Comparison of ENCODE assay signal across 26 mouse cellular contexts in the genomic region with DNA sequence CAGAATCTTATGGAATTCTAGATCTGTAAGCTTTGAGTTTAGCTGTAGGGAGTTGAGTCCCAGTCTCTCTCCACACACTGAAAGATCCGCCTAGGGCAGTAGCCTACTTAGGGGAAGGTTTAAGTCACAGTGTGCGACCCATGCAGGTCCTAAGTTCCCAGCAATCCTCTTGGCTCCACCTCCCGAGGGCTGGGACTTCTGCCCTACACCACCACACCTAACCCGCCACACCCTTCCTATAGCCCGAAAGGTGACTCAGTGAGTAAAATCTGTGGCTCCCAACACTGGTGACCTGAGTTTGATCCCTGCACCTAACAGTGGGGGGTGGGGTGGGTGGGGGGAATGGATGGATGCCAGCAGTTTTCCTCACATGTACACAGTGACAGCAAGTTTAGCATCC. TPM values are rescaled to one million over a fixed set of nuclear protein-coding genes. Genes with fewer than 3 reads are reported as not detected.
DNase-seq lines count a peak whose midpoint lies in the region; ATAC-seq and TF ChIP-seq lines count a peak whose summit lies in the region.
"Had no signal": no experiment of that assay in that cellular context is flagged by ENCODE, and none has a peak within 500 bp of the region (broad histone marks: within the 10 kb centered on the region; RNA-seq: fewer than 3 reads in every experiment).

No protein-coding gene starts in this region.

- H3K36me3 ChIP-seq in E14TG2a.4 (ENCODE audit: insufficient read depth, low read length), result peaks cover 23% of the 10 kb centered on the region
- peaks cover 12% of the 10 kb centered on the region; the same call in 1 of the 2 replicates for H3K36me3 ChIP-seq in intestine, postnatal 0 days (ENCODE audit: control insufficient read depth, insufficient read depth)
- H3K36me3 ChIP-seq in hindbrain, embryonic 13.5 days, result peaks cover 39% of the 10 kb centered on the region
- peaks cover 4% of the 10 kb centered on the region; the same call in 1 of the 2 replicates for H3K36me3 ChIP-seq in forebrain, embryonic 15.5 days

- H3K9ac ChIP-seq in intestine, postnatal 0 days (ENCODE audit: low read depth, low read length), result no peak overlapping the region
- H3K9ac ChIP-seq in hindbrain, embryonic 13.5 days, result no peak overlapping the region
- no peak overlapping the region for H3K9ac ChIP-seq in forebrain, embryonic 15.5 days (replicated peaks)
- H3K9ac ChIP-seq: embryonic facial prominence, embryonic 15.5 days; heart, embryonic 13.5 days; hindbrain, embryonic 12.5 days had no signal

- WGBS in intestine, postnatal 0 days, result 46% methylated on average over 5 of the region's 5 CpGs
- 75% methylated on average over 5 of the region's 5 CpGs for WGBS in hindbrain, embryonic 13.5 days
- 67% methylated on average over 5 of the region's 5 CpGs for WGBS in forebrain, embryonic 15.5 days

- ATAC-seq in intestine, postnatal 0 days, result peak; percentile 43; the same call in 1 of the 2 replicates
- ATAC-seq in hindbrain, embryonic 13.5 days (ENCODE audit: low FRiP score), result no peak
- ATAC-seq in CD4-positive, CD25-positive, alpha-beta regulatory T cell, adult 4 months, result no peak
- no peak for ATAC-seq in forebrain, embryonic 15.5 days (replicated peaks)
- ATAC-seq: activated CD4-positive, CD25-positive, alpha-beta regulatory T cell, adult 4 months; forebrain, embryonic 14.5 days; hindbrain, postnatal 0 days had no signal

- peak overlapping the region; percentile 30 for H3K4me3 ChIP-seq in E14TG2a.4 (replicated peaks; ENCODE audit: low read length)
- H3K4me3 ChIP-seq in intestine, postnatal 0 days (ENCODE audit: low read depth, low read length), result no peak overlapping the region
- no peak overlapping the region for H3K4me3 ChIP-seq in hindbrain, embryonic 13.5 days
- H3K4me3 ChIP-seq in forebrain, embryonic 15.5 days, result no peak overlapping the region
- H3K4me3 ChIP-seq: embryonic facial prominence, embryonic 15.5 days; erythroblast, embryonic 14.5 days; forebrain, embryonic 10.5 days; heart, embryonic 13.5 days; hindbrain, embryonic 12.5 days had no signal

- H3K4me2 ChIP-seq in intestine, postnatal 0 days (replicated peaks; ENCODE audit: low read depth), result no peak overlapping the region
- H3K4me2 ChIP-seq in hindbrain, embryonic 13.5 days, result no peak overlapping the region
- no peak overlapping the region for H3K4me2 ChIP-seq in forebrain, embryonic 15.5 days (replicated peaks)
- H3K4me2 ChIP-seq: embryonic facial prominence, embryonic 15.5 days; heart, embryonic 13.5 days; hindbrain, embryonic 12.5 days had no signal

- DNase-seq in ES-CJ7 (ENCODE audit: low read depth, low spot score) (peak; percentile 89), ZHBTc4 (ENCODE audit: low read depth, low spot score) (peak; percentile 82)
- no peak for DNase-seq in layer of hippocampus, adult 9-10 months (ENCODE audit: low spot score)
- DNase-seq: adrenal gland, adult 8-10 months; adrenal gland, postnatal 36 days; cerebellum, adult 2 months; cerebellum, postnatal 10 days; gastrocnemius, postnatal 36 days; heart, adult 11 months; heart, postnatal 36 days; kidney, adult 11 months had no signal

- peaks cover 88% of the 10 kb centered on the region for H3K4me1 ChIP-seq in E14TG2a.4 (replicated peaks; ENCODE audit: low read depth, low read length)
- H3K4me1 ChIP-seq in intestine, postnatal 0 days (replicated peaks; ENCODE audit: control insufficient read depth, insufficient read depth, low read length), result no peaks in the 10 kb centered on the region
- H3K4me1 ChIP-seq in hindbrain, embryonic 13.5 days (replicated peaks), result 0 out of 2 replicates have a peak, but pooled peaks cover 3% of the 10 kb centered on the region
- no peaks in the 10 kb centered on the region for H3K4me1 ChIP-seq in forebrain, embryonic 15.5 days
- H3K4me1 ChIP-seq: embryonic facial prominence, embryonic 15.5 days; hindbrain, embryonic 12.5 days had no signal

- H3K27me3 ChIP-seq in E14TG2a.4 (ENCODE audit: insufficient read depth, low read length), result no peaks in the 10 kb centered on the region
- no peaks in the 10 kb centered on the region for H3K27me3 ChIP-seq in intestine, postnatal 0 days (replicated peaks; ENCODE audit: control insufficient read depth, insufficient read depth, low read length)
- no peaks in the 10 kb centered on the region for H3K27me3 ChIP-seq in hindbrain, embryonic 13.5 days
- no peaks in the 10 kb centered on the region for H3K27me3 ChIP-seq in forebrain, embryonic 15.5 days
- H3K27me3 ChIP-seq: embryonic facial prominence, embryonic 15.5 days; heart, embryonic 13.5 days; hindbrain, embryonic 12.5 days had no signal

- no peaks in the 10 kb centered on the region for H3K9me3 ChIP-seq in E14TG2a.4 (ENCODE audit: low read length)
- no peaks in the 10 kb centered on the region for H3K9me3 ChIP-seq in intestine, postnatal 0 days (ENCODE audit: control insufficient read depth)
- no peaks in the 10 kb centered on the region for H3K9me3 ChIP-seq in hindbrain, embryonic 13.5 days
- H3K9me3 ChIP-seq in forebrain, embryonic 15.5 days, result no peaks in the 10 kb centered on the region
- H3K9me3 ChIP-seq: embryonic facial prominence, embryonic 15.5 days; forebrain, embryonic 10.5 days; heart, embryonic 13.5 days; hindbrain, embryonic 12.5 days had no signal

- TF ChIP-seq CTCF in E14TG2a.4 (conservative IDR thresholded peaks at IDR 0.05; ENCODE audit: low read length), result no peak
- TF ChIP-seq CTCF in intestine, postnatal 0 days (IDR thresholded peaks at IDR 0.05; ENCODE audit: low read depth), result no peak

- no peak overlapping the region for H3K27ac ChIP-seq in intestine, postnatal 0 days (ENCODE audit: low read depth, low read length)
- H3K27ac ChIP-seq in hindbrain, embryonic 13.5 days, result no peak overlapping the region
- H3K27ac ChIP-seq in forebrain, embryonic 15.5 days (replicated peaks), result no peak overlapping the region
- H3K27ac ChIP-seq: embryonic facial prominence, embryonic 15.5 days; forebrain, embryonic 10.5 days; heart, embryonic 13.5 days; hindbrain, embryonic 12.5 days; hindbrain, postnatal 0 days had no signal

RNA-seq across cellular contexts. Expression of a gene that starts 3.1 kb away (rescaled TPM):
- polyA plus RNA-seq in intestine, postnatal 0 days (2015; fragmentation: Nextera tagmentation; extraction: Ambion mirVana), result not detected in 2 replicates
- 0.35 and 0.41 TPM in 2 replicates for polyA plus RNA-seq in hindbrain, embryonic 13.5 days (2015; fragmentation: Nextera tagmentation; extraction: Ambion mirVana)
- polyA plus RNA-seq in CD4-positive, CD25-positive, alpha-beta regulatory T cell, adult 4 months (2017; shearing (Covaris generic)), result not detected
- polyA plus RNA-seq in forebrain, embryonic 15.5 days (2015; fragmentation: Nextera tagmentation; extraction: Ambion mirVana), result 1.2 and 1.3 TPM in 2 replicates
- polyA plus RNA-seq: embryonic facial prominence, embryonic 11.5 days; heart, embryonic 13.5 days; heart, postnatal 0 days had no signal

RNA-seq across cellular contexts. Expression of a gene that starts 14.0 kb away (rescaled TPM):
- 10.6 and 12.1 TPM in 2 replicates for polyA plus RNA-seq in intestine, postnatal 0 days (2015; fragmentation: Nextera tagmentation; extraction: Ambion mirVana)
- 22.1 and 24.3 TPM in 2 replicates for polyA plus RNA-seq in hindbrain, embryonic 13.5 days (2015; fragmentation: Nextera tagmentation; extraction: Ambion mirVana)
- 1 to 10 TPM; 6.8 to 8.5 TPM for polyA plus RNA-seq in CD4-positive, CD25-positive, alpha-beta regulatory T cell, adult 4 months (2017; shearing (Covaris generic))
- polyA plus RNA-seq in forebrain, embryonic 15.5 days (2015; fragmentation: Nextera tagmentation; extraction: Ambion mirVana), result 21.9 and 26.8 TPM in 2 replicates

RNA-seq across cellular contexts. Expression of a gene that starts 19.5 kb away (rescaled TPM):
- 26.9 and 28.2 TPM in 2 replicates for polyA plus RNA-seq in intestine, postnatal 0 days (2015; fragmentation: Nextera tagmentation; extraction: Ambion mirVana)
- 27.0 and 29.1 TPM in 2 replicates for polyA plus RNA-seq in hindbrain, embryonic 13.5 days (2015; fragmentation: Nextera tagmentation; extraction: Ambion mirVana)
- 10 to 100 TPM; 20.4 to 30.8 TPM for polyA plus RNA-seq in CD4-positive, CD25-positive, alpha-beta regulatory T cell, adult 4 months (2017; shearing (Covaris generic))
- polyA plus RNA-seq in forebrain, embryonic 15.5 days (2015; fragmentation: Nextera tagmentation; extraction: Ambion mirVana), result 24.2 and 25.0 TPM in 2 replicates

RNA-seq across cellular contexts. Expression of a gene that starts 23.8 kb away (rescaled TPM):
- polyA plus RNA-seq in intestine, postnatal 0 days (2015; fragmentation: Nextera tagmentation; extraction: Ambion mirVana), result 48.9 and 56.0 TPM in 2 replicates
- 52.6 and 57.7 TPM in 2 replicates for polyA plus RNA-seq in hindbrain, embryonic 13.5 days (2015; fragmentation: Nextera tagmentation; extraction: Ambion mirVana)
- 10 to 100 TPM; 16.2 to 23.5 TPM for polyA plus RNA-seq in CD4-positive, CD25-positive, alpha-beta regulatory T cell, adult 4 months (2017; shearing (Covaris generic))
- polyA plus RNA-seq in forebrain, embryonic 15.5 days (2015; fragmentation: Nextera tagmentation; extraction: Ambion mirVana), result 53.4 and 54.2 TPM in 2 replicates

RNA-seq across cellular contexts. Expression of a gene that starts 43.1 kb away (rescaled TPM):
- 109 and 113 TPM in 2 replicates for polyA plus RNA-seq in intestine, postnatal 0 days (2015; fragmentation: Nextera tagmentation; extraction: Ambion mirVana)
- polyA plus RNA-seq in hindbrain, embryonic 13.5 days (2015; fragmentation: Nextera tagmentation; extraction: Ambion mirVana), result 111 and 114 TPM in 2 replicates
- 10 to 100 TPM; 41.3 to 86.4 TPM for polyA plus RNA-seq in CD4-positive, CD25-positive, alpha-beta regulatory T cell, adult 4 months (2017; shearing (Covaris generic))
- 92.1 and 94.4 TPM in 2 replicates for polyA plus RNA-seq in forebrain, embryonic 15.5 days (2015; fragmentation: Nextera tagmentation; extraction: Ambion mirVana)
